Mouse (Mus musculus): ENCODE measurements around the gene Prss48.
"Not testable (repeated sequence)": the region's sequence is repeated elsewhere in the genome, so short reads cannot be mapped to it uniquely, and the experiment has no call there.

The Prss48 gene

GRCm38 (mm10) chr3:86004751-86005150 lies 2.5 kb upstream of the Prss48 start:
- no peak for DNase-seq (ENCODE audit: extremely low spot score, low spot score)

GRCm38 (mm10) chr3:86002940-86003339 lies 649 bp upstream of the Prss48 start:
- DNase-seq (ENCODE audit: extremely low spot score, low spot score): no peak

GRCm38 (mm10) chr3:86001271-86001670 lies 1.0 kb downstream of the Prss48 start:
- no peak for DNase-seq (ENCODE audit: extremely low spot score, low spot score)

- DNase-seq (ENCODE audit: extremely low spot score, low spot score): no peak
These were observed 7.6 kb downstream of the Prss48 start for GRCm38 (mm10) chr3:85994645-85995044.

GRCm38 (mm10) chr3:85993744-85994143 lies 8.5 kb downstream of the Prss48 start:
- no peak for DNase-seq (ENCODE audit: extremely low spot score, low spot score)

- no peak for DNase-seq (ENCODE audit: extremely low spot score, low spot score)
These were observed 10.5 kb downstream of the Prss48 start for GRCm38 (mm10) chr3:85991802-85992156.

GRCm38 (mm10) chr3:85991140-85991801 lies 11.0 kb downstream of the Prss48 start:
- no peak for DNase-seq (ENCODE audit: extremely low spot score, low spot score)

- no peak for DNase-seq (ENCODE audit: extremely low spot score, low spot score)
These were observed 15.1 kb downstream of the Prss48 start for GRCm38 (mm10) chr3:85987225-85987624.

- DNase-seq (ENCODE audit: extremely low spot score, low spot score): no peak
These were observed 17.8 kb downstream of the Prss48 start for GRCm38 (mm10) chr3:85984537-85984936.

GRCm38 (mm10) chr3:85981761-85982160 lies 20.5 kb downstream of the Prss48 start:
- not testable (repeated sequence) for DNase-seq (ENCODE audit: extremely low spot score, low spot score)

- no peak for DNase-seq (ENCODE audit: extremely low spot score, low spot score)
These were observed 22.3 kb downstream of the Prss48 start for GRCm38 (mm10) chr3:85980036-85980435.

- DNase-seq (ENCODE audit: extremely low spot score, low spot score): no peak
These were observed 27.8 kb downstream of the Prss48 start for GRCm38 (mm10) chr3:85974451-85974850.

- no peak for DNase-seq (ENCODE audit: extremely low spot score, low spot score)
These were observed 28.7 kb downstream of the Prss48 start for GRCm38 (mm10) chr3:85973376-85974140.

- peak; percentile 61 for DNase-seq (ENCODE audit: extremely low spot score, low spot score)
These were observed 30.7 kb downstream of the Prss48 start for GRCm38 (mm10) chr3:85971599-85971975.

- DNase-seq (ENCODE audit: extremely low spot score, low spot score): peak; percentile 82
These were observed 31.3 kb downstream of the Prss48 start, which contains the start of gene Sh3d19 for GRCm38 (mm10) chr3:85970742-85971598. Gene Sh3d19 (plus strand): TSS chr3:85971109.

GRCm38 (mm10) chr3:85969040-85969439 lies 33.3 kb downstream of the Prss48 start:
- no peak for DNase-seq (ENCODE audit: extremely low spot score, low spot score)

- DNase-seq (ENCODE audit: extremely low spot score, low spot score): no peak
These were observed 36.8 kb downstream of the Prss48 start for GRCm38 (mm10) chr3:85965479-85965878.

GRCm38 (mm10) chr3:85961134-85961533 lies 41.2 kb downstream of the Prss48 start:
- no peak for DNase-seq (ENCODE audit: extremely low spot score, low spot score)

GRCm38 (mm10) chr3:85959669-85960068 lies 42.6 kb downstream of the Prss48 start:
- no peak for DNase-seq (ENCODE audit: extremely low spot score, low spot score)

- no peak for DNase-seq (ENCODE audit: extremely low spot score, low spot score)
These were observed 46.6 kb downstream of the Prss48 start for GRCm38 (mm10) chr3:85955704-85956103.

- DNase-seq (ENCODE audit: extremely low spot score, low spot score): no peak
These were observed 47.0 kb downstream of the Prss48 start for GRCm38 (mm10) chr3:85955269-85955668.

GRCm38 (mm10) chr3:85952696-85953283 lies 49.5 kb downstream of the Prss48 start:
- DNase-seq (ENCODE audit: extremely low spot score, low spot score): no peak

Data from neural tube, embryonic 10.5 days (tissue).